Mouse (Mus musculus): ENCODE measurements at regions not wholly inside any gene's neighbourhood (a gene's known extent, or its start where the extent isn't known, plus 50 kb on each side); places are given as distances from the start of the nearest gene placed in this dataset.
A peak's percentile ranks its signal among the peaks of the same experiment; 100 is the strongest.

DNA sequence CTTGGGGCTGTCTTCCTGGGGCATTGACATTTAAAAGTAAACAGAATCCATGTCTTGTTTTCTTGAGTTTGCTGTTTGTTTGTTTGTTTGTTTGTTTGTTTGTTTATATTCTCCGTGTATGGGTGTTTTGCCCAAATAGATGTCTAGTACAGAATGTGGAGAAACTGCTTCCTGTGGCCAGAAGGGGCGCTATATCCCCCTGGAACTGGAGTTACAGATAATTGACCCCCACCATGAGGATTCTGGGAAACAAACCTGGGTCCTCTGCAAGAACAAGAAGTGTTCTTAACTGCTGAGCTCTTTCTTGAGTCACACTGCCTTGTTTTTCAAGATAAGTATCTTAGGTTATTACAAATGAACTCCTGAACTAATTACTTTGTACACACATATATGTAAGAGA lies 68.1 kb upstream of the Slc4a7 start:
- peak; percentile 49 for TF ChIP-seq CTCF (IDR thresholded peaks at IDR 0.05; ENCODE audit: low read depth)
- TF ChIP-seq EP300 (optimal IDR thresholded peaks at IDR 0.05) = no peak

Data from stomach, postnatal 0 days (tissue).